Mouse (Mus musculus) intestine, embryonic 14.5 days (tissue): ENCODE data around the gene Adat2. TPM values are rescaled to one million over a fixed set of nuclear protein-coding genes. Genes with fewer than 3 reads are reported as not detected.

Source experiments
- polyA plus RNA-seq: library from polyadenylated mRNA; unstranded; fragments of >200 nt; fragmentation: Nextera tagmentation; extraction: Ambion mirVana; gene quantifications from 2 replicates; pipeline ENCODE4 v1.2.1, GENCODE M21; 2014

Adat2 gene
- polyA plus RNA-seq, 1 experiment from 2014 or later, result 5.8 TPM

Other genes starting within 250 kb of the Adat2 start
- 26.5 and 26.7 TPM in 2 replicates for gene Phactr2, start 78.5 kb upstream of the Adat2 start, polyA plus RNA-seq
- 58.3 and 62.5 TPM in 2 replicates for gene Fuca2, start 53.4 kb upstream of the Adat2 start, polyA plus RNA-seq
- gene Pex3, start 248 bp downstream of the Adat2 start, polyA plus RNA-seq, result 25.1 and 25.3 TPM in 2 replicates